Mouse (Mus musculus): Measurements from ENCODE around the gene Zfp750. TPM values are rescaled to one million over a fixed set of nuclear protein-coding genes. Genes with fewer than 3 reads are reported as not detected.
A peak's percentile ranks its signal among the peaks of the same experiment; 100 is the strongest.

Gene Zfp750
- total RNA-seq, 2 experiments from 2014 or later, result not detected

DNA sequence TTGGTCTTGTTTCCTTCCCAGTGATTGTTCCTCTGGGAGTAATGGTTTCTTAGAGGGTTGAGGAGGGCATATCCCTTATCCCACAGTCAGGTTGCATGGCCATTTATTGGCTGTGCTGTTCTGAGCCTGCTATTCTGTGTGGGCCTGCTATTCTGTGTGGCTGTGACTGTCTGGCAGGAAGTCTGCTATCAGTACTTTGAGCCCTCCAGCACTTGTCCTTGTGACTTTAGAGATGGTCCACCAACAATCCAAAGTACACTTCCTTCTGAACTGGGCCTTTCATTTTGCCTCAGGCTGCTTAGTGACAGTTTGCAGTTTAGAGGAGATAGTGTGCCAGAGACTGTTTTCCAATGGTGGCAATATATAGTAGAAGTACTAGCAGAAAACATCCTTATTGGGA, 18.5 kb downstream of the Zfp750 start:
- DNase-seq (ENCODE audit: extremely low spot score in 1 of 2, low spot score in 2 of 2), result no peak
- intact Hi-C loops (cut with DNase I), result no loop called here

DNA sequence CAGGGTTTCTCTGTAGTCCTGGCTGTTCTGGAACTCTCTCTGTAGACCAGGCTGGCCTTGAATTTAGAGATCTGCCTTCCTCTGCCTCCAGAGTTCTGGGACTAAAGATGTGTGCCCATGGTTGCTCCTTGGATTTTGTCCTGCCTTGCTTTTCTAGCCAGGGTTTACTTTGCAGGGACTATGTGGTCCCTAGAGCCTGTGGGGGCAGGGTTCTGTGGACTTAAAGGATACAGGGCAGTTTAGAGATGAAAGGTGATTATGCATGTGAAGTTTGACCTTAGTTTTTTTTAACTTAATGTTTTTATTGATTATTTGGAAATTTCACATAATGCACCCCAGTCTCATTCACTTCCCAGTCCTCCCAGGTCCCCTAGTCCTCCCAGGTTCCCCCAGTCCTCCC, 28.5 kb downstream of the Zfp750 start:
- no peak for DNase-seq (ENCODE audit: extremely low spot score in 1 of 2, low spot score in 2 of 2)
- intact Hi-C loops (cut with DNase I), result no loop called here

DNA sequence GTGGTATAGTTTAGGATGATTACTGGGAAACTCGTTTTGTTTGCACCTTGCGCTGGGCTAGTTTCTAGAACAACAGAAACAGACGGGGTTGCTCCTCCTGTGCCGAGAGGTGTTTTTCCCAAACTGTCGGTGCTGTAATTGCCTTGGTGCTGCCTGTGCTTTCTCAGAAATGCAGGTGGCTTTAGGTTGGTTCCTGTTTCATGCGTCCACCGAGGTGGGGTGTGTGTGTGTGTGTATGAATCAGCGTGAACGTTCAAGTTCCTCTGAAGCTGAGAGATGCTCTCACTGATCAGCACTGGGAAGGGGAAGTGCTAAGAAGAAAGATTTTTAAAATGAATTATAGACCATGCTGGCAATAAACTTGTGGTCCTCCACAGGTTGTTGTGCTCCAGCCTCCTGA, 33.3 kb downstream of the Zfp750 start:
- DNase-seq (ENCODE audit: extremely low spot score in 1 of 2, low spot score in 2 of 2), result no peak
- intact Hi-C loops (cut with DNase I), result no loop called here

DNA sequence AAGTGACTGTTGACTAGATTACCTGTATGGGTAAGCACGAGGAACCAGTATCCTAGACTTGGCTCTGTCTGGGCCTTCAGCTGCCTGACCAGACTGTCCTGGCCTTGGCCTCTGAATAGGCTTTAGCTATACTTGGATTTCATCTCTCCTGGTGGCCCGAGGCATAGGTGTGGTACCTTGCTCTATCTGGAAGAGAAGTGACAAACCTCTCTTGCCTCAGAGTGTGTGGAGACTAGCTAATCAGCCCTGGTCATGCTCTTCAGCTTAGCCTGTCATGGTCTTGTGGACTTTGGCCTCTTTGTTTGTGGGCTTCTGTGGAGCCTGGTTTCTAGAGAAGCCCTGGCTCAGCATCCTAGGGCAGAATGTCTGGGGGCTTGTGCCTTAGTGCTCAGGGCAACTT, 38.0 kb downstream of the Zfp750 start:
- no peak for DNase-seq (ENCODE audit: extremely low spot score in 1 of 2, low spot score in 2 of 2)
- intact Hi-C loops (cut with DNase I), result no loop called here

DNA sequence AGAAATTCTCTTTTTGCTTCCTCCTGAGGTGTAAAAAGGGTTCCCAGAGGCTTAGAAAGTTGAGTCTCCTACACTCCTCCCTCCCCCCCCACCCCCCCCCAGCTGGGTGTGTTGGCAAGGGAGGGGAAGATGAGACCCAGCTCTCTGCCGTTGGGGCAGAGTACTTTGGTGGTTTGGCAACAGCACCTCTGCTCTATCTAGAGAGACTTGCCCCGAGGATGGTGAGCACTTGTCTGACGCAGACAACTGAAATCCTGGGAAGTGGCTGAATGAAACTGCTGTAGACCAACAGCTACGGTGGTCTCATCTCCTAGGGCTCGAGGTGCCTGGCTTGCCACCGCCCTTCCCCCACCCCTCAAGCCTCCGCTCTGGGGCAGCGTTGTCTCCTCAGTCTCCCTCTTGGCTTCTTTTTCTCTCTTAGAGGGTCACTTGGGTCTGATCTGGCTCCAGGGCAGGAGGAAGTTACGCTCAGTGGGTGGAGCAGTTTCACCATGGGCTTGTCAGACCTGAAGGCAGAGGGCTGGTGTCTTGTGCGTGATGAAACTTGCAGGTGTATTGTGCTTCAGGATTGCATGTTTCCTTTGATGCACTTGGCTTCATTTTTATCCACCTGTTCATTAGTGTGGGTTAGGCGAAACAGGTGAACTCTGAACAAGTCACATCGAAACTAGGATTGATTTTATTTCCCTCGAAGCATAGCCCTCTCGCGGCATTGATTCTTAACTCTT, 39.5 kb downstream of the Zfp750 start:
- DNase-seq (ENCODE audit: extremely low spot score in 1 of 2, low spot score in 2 of 2), result no peak
- intact Hi-C loops (cut with DNase I), result loop anchor here (5.0 kb wide), 2 partner anchors 128 to 328 kb away; no protein-coding TSS in a partner anchor

DNA sequence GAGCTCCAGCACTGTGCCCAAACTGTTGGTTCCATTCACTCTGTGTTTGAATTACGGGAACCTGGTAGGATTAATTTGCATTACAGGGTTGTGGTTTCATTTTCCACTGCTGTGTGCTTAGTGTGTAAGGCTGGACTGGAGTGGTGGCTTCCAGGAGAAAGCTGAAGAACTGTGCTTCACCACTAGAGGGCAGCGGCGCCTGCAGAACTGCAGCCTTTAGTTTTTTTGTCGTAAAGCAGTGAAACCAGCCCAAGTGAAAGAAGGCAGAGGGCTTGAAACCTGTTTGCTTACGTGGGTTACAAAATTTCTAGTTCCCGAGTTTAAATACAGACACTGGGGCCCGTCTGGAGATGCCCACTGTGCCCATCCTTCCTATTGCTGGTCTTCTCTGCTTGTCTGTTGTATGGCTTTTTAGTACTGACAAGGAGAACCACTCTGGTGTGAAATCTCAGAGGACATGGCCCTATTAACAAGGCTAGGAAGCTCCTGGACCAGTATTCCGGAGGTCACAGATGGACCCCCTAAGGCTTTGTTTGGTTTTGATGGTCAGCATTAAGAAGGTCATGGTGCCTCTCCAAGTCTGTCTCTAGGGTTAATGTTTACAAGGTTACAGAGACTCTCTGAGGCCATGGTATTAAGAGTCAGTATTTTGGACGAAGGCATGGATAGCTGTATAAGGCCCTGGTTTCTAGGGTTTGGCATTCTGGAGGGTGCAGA, 43.3 kb downstream of the Zfp750 start:
- DNase-seq (ENCODE audit: extremely low spot score in 1 of 2, low spot score in 2 of 2), result peak; percentile 64 to 85
- intact Hi-C loops (cut with DNase I), result loop anchor here (5.0 kb wide), 2 partner anchors 131 to 331 kb away; no protein-coding TSS in a partner anchor

DNA sequence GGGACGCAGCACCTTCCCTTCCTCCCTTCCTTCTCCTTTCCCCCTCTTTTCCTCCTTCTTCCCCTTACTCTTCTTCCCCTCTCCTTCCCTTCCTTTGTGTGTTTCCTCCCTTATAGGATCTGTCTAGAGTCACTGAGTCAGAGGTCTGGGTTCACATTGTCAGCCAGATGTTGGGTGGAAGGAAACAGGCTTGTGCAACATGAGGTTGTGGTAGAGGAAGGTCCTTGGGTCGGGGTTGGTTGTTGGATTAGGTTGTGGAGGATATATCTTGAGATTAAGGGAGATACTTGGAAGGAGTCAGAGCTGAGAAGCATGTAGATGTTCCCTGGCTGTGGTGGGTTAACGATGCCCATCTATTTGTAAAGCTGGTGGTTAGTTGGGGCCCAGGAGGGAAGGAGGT, 44.3 kb downstream of the Zfp750 start:
- intact Hi-C loops (cut with DNase I), result loop anchor here (5.0 kb wide), 2 partner anchors 132 to 332 kb away; no protein-coding TSS in a partner anchor
- no peak for DNase-seq (ENCODE audit: extremely low spot score in 1 of 2, low spot score in 2 of 2)

DNA sequence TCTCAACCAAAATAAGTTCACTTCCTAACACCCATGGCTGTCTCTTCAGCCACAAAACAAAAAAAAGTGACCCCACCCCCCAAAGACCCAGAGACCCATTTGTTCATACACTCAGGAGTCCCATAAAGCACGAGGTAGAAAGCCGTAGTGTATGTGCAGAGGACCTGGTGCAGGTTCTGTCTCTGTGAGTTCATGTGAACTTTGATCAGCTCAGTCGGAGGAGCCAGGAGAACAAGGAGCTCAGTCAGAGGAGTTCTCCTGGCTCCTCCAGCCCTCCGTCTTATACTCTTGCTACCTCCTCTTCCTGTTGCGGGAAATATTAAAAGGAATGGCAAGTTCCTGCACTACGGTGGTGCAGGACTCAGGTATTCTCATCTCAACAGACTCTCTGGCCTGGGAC, 51.7 kb downstream of the Zfp750 start:
- no peak for DNase-seq (ENCODE audit: extremely low spot score in 1 of 2, low spot score in 2 of 2)
- intact Hi-C loops (cut with DNase I), result no loop called here

Other genes with a start within 250 kb of the Zfp750 start
- gene Wdr45b, start 164.9 kb downstream of the Zfp750 start, total RNA-seq (2021), result 10 to 100 TPM; 54.0 to 60.0 TPM
- 10 to 100 TPM; 31.5 to 35.0 TPM for gene Rab40b, start 131.1 kb downstream of the Zfp750 start, total RNA-seq (2021)
- 10 to 100 TPM; 21.7 to 21.9 TPM for gene Fn3krp, start 97.9 kb downstream of the Zfp750 start, total RNA-seq (2021)
- gene Fn3k, start 84.4 kb downstream of the Zfp750 start, total RNA-seq (2021), result 10 to 100 TPM; 16.0 to 19.0 TPM
- 10 to 100 TPM; 57.4 to 57.9 TPM for gene Tbcd, start 67.4 kb downstream of the Zfp750 start, total RNA-seq (2021)
- 1 to 10 TPM; 6.9 to 7.0 TPM for gene B3gntl1, start 153.8 kb upstream of the Zfp750 start, total RNA-seq (2021)
- 1 to 10 TPM; 5.4 to 9.2 TPM for gene Metrnl, start 182.2 kb upstream of the Zfp750 start, total RNA-seq (2021)

Measured in left cerebral cortex, postnatal 10 days (tissue).